In the genomic region with DNA sequence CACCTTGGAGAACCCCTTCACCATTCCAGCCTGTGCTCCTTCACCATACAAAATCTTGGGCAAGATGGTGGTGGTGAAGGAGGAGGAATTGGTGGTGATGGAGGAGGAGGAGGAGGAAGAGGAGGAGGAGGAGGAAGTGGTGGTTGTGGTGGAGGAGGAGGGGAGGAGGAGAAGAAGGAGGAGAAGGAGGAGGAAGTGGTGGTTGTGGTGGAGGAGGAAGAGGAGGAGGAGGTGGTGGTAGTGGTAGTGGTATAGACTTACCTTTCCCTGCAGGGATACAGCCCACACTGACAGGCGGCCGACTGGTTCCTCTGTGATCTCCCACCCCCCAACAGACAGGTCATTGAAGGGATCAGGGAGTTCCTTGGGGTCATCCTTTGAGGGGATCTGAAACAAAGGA, we compare ENCODE assay signal across 23 mouse cellular contexts. TPM values are rescaled to one million over a fixed set of nuclear protein-coding genes. Genes with fewer than 3 reads are reported as not detected.
DNase-seq lines count a peak whose midpoint lies in the region; ATAC-seq lines count a peak whose summit lies in the region.
"Had no signal": no experiment of that assay in that cellular context is flagged by ENCODE, and none has a peak within 500 bp of the region (broad histone marks: within the 10 kb centered on the region; RNA-seq: fewer than 3 reads in every experiment).

No protein-coding gene starts in this region.

- no peak overlapping the region for H3K27ac ChIP-seq in forebrain, embryonic 14.5 days (ENCODE audit: low read depth, low read length)
- H3K27ac ChIP-seq: forebrain, embryonic 12.5 days; heart, embryonic 10.5 days; heart, embryonic 15.5 days; hindbrain, embryonic 12.5 days; hindbrain, postnatal 0 days had no signal

- 96% methylated on average over 2 of the region's 2 CpGs for WGBS in forebrain, embryonic 14.5 days

- H3K27me3 ChIP-seq in forebrain, embryonic 14.5 days (replicated peaks; ENCODE audit: control insufficient read depth, insufficient read depth, low read length), result no peaks in the 10 kb centered on the region
- H3K27me3 ChIP-seq: CH12.LX; forebrain, embryonic 12.5 days; heart, embryonic 15.5 days; hindbrain, embryonic 12.5 days; Patski had no signal

- peaks cover 51% of the 10 kb centered on the region for H3K36me3 ChIP-seq in forebrain, embryonic 14.5 days (ENCODE audit: control insufficient read depth, insufficient read depth, low read length)

- H3K9me3 ChIP-seq in forebrain, embryonic 14.5 days (replicated peaks; ENCODE audit: control insufficient read depth, low read length), result no peaks in the 10 kb centered on the region
- H3K9me3 ChIP-seq: forebrain, embryonic 12.5 days; heart, embryonic 10.5 days; heart, embryonic 15.5 days; hindbrain, embryonic 12.5 days had no signal

- peak; percentile 36 for ATAC-seq in CD4-positive, CD25-positive, alpha-beta regulatory T cell, adult 4 months
- no peak for ATAC-seq in forebrain, embryonic 14.5 days
- ATAC-seq: hindbrain, postnatal 0 days; intestine, postnatal 0 days; Patski had no signal

- H3K4me3 ChIP-seq in forebrain, embryonic 14.5 days (ENCODE audit: low read depth, low read length), result no peak overlapping the region
- H3K4me3 ChIP-seq: erythroblast, embryonic 14.5 days; forebrain, embryonic 12.5 days; heart, embryonic 10.5 days; heart, embryonic 15.5 days; hindbrain, embryonic 12.5 days had no signal

- no peak overlapping the region for H3K4me2 ChIP-seq in forebrain, embryonic 14.5 days (ENCODE audit: low read length)
- H3K4me2 ChIP-seq: forebrain, embryonic 12.5 days; heart, embryonic 15.5 days; hindbrain, embryonic 12.5 days had no signal

- DNase-seq in cerebellum, adult 9-11 months, result peak; percentile 9
- DNase-seq in cerebellum, postnatal 4 days (ENCODE audit: low spot score in 2 of 2), result no peak
- DNase-seq in induced T-regulatory cell, adult 2 months (ENCODE audit: low read depth), result peak; percentile 32
- DNase-seq in forebrain, embryonic 14.5 days (ENCODE audit: low spot score), result no peak
- no peak for DNase-seq in heart, adult 9 months (ENCODE audit: low spot score in 2 of 2)
- no peak for DNase-seq in testis, postnatal 14 days (ENCODE audit: low spot score)
- DNase-seq: adrenal gland, postnatal 25 days; gastrocnemius, postnatal 10 days; kidney, adult 9 months; kidney, postnatal 10 days; layer of hippocampus, adult 9-11 months; lung, postnatal 36 days; midbrain, embryonic 14.5 days had no signal

- H3K4me1 ChIP-seq in forebrain, embryonic 14.5 days (ENCODE audit: control insufficient read depth, insufficient read depth, low read length), result no peaks in the 10 kb centered on the region
- H3K4me1 ChIP-seq: forebrain, embryonic 12.5 days; heart, embryonic 15.5 days; hindbrain, embryonic 12.5 days had no signal

- H3K9ac ChIP-seq in forebrain, embryonic 14.5 days (ENCODE audit: low read length), result no peak overlapping the region
- H3K9ac ChIP-seq: forebrain, embryonic 12.5 days; heart, embryonic 15.5 days; hindbrain, embryonic 12.5 days had no signal

RNA-seq across cellular contexts. Expression of gene Tecpr1, which starts 7.4 kb away (rescaled TPM):
- 100 to 1,000 TPM in 1 of 2 experiments, 10 to 100 TPM in 1; 78.5 to 109 TPM for polyA plus RNA-seq in CD4-positive, CD25-positive, alpha-beta regulatory T cell, adult 4 months (2017; shearing (Covaris generic))
- 21.7 and 26.5 TPM in 2 replicates for polyA plus RNA-seq in forebrain, embryonic 14.5 days (2014; fragmentation: Nextera tagmentation; extraction: Ambion mirVana)

RNA-seq across cellular contexts. Expression of gene Bhlha15, which starts 25.9 kb away (rescaled TPM):
- polyA plus RNA-seq in CD4-positive, CD25-positive, alpha-beta regulatory T cell, adult 4 months (2017; shearing (Covaris generic)), result under 1 TPM in 1 of 2 experiments, not detected in 1; 0.39 TPM
- polyA plus RNA-seq in forebrain, embryonic 14.5 days (2014; fragmentation: Nextera tagmentation; extraction: Ambion mirVana), result 0.06 TPM in 1 of 2 replicates, not detected in the other
- polyA plus RNA-seq: erythroblast, embryonic 14.5 days; midbrain, embryonic 14.5 days had no signal

RNA-seq across cellular contexts. Expression of gene Bri3, which starts 28.2 kb away (rescaled TPM):
- polyA plus RNA-seq in CD4-positive, CD25-positive, alpha-beta regulatory T cell, adult 4 months (2017; shearing (Covaris generic)), result 1 to 10 TPM; 2.6 to 5.2 TPM
- polyA plus RNA-seq in forebrain, embryonic 14.5 days (2014; fragmentation: Nextera tagmentation; extraction: Ambion mirVana), result 82.8 and 105 TPM in 2 replicates

Comparison
In these comparisons a context has a peak if more than half of its experiments do, and no peak if none do; other contexts are left out.
1. DNase-seq: peak in cerebellum, adult 9-11 months (single experiment) and induced T-regulatory cell, adult 2 months (single experiment); none in cerebellum, postnatal 4 days (0 of 2), forebrain, embryonic 14.5 days (single experiment), heart, adult 9 months (0 of 2) and testis, postnatal 14 days (single experiment).
2. RNA of gene Bri3, which starts 28.2 kb away (polyA plus RNA-seq): 82.8 to 105 TPM in forebrain, embryonic 14.5 days; 2.6 to 5.2 TPM in CD4-positive, CD25-positive, alpha-beta regulatory T cell, adult 4 months; every median in the first group is over 10 times any median in the second.